Mouse (Mus musculus): ENCODE measurements around the gene Zmiz1.

DNA sequence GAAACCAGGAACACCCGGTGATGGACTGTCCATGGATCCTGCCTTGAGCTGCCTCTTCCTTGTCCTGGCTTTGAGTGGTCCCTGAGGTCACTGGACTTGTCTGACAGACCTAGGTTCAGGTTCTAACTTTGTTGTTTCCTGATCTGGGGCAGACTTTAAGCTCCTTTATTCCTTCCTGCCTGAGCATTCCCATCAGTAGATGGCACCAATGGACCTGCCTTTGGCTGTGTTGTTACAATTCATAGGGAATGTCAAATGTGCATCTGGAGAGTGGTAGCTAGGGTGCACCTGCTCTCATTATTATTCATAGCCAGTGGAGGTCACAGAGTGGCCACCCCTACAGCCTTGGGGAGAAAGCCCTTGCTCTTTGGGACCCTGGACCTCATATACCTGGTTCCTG, 99.5 kb downstream of the Zmiz1 start:
- TF ChIP-seq CTCF (conservative IDR thresholded peaks at IDR 0.05 in 1 of 2, IDR thresholded peaks at IDR 0.05 in 1 of 2; ENCODE audit: low read depth in 2 of 2, low read length in 2 of 2): no peak
- no peak for TF ChIP-seq ZNF384 (IDR thresholded peaks at IDR 0.05; ENCODE audit: low read depth, low read length)
- TF ChIP-seq ZKSCAN1 (IDR thresholded peaks at IDR 0.05; ENCODE audit: borderline replicate concordance, low read depth, low read length): no peak
- no peak for TF ChIP-seq CHD1 (IDR thresholded peaks at IDR 0.05; ENCODE audit: low read depth, low read length)

All from CH12.LX (cell line).